Mouse (Mus musculus) olfactory bulb, adult 2 months (tissue): ENCODE results near the gene Gm14085.

Source experiments
- CTCF ChIP-seq: fragments of 200-500 bp; IDR thresholded peaks from 2 replicates; pipeline ENCODE4 v1.5.1; 2012; ENCODE audit warnings: low read depth, mild to moderate bottlenecking, low read length, moderate library complexity; ENCODE audit not compliant: insufficient read depth
- POLR2A ChIP-seq: fragments of 200-500 bp; IDR thresholded peaks from 2 replicates; pipeline ENCODE4 v1.6.1; 2012; ENCODE audit warnings: mild to moderate bottlenecking, low read depth, low read length, moderate library complexity; ENCODE audit not compliant: insufficient read depth

DNA sequence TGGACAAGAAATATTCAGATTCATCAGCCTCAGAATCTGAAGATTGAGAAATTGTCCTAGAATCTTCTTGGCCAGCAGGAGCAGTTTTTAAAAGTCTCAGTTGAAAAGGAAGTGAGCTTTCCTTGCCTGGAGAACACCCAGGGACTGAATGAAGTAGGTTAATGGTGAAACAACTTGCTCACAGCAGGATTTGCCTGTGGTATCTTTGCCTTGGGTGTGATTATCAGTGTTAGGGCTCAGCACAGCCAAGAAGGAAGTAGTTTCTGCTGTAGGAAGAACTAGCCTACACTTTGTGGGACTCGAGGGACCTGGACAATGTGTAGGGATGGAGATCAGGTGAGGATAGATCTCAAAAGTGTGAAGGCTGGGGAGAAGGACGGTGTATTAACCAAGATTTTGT lies 49.9 kb downstream of the Gm14085 start:
- TF ChIP-seq CTCF = no peak
- no peak for TF ChIP-seq POLR2A
